ENCODE assay signal across 8 mouse cellular contexts in genomic region chr8:117498915-117499540, GRCm38 (mm10). TPM values are rescaled to one million over a fixed set of nuclear protein-coding genes. Genes with fewer than 3 reads are reported as not detected.
DNase-seq lines count a peak whose midpoint lies in the region; ATAC-seq and TF ChIP-seq lines count a peak whose summit lies in the region.

No protein-coding gene starts in this region.

- no peak; the same call in 1 of the 2 replicates for ATAC-seq in lung, embryonic 14.5 days (ENCODE audit: insufficient read depth)
- no peak for ATAC-seq in embryonic facial prominence, embryonic 12.5 days (ENCODE audit: insufficient number of reproducible peaks, insufficient read depth, low FRiP score, low TSS enrichment)
- ATAC-seq in limb, embryonic 12.5 days (ENCODE audit: insufficient number of reproducible peaks, insufficient read depth, low FRiP score, low TSS enrichment, low read depth), result peak; percentile 22; the same call in 1 of the 2 replicates

- peak overlapping the region; percentile 59 for H3K4me3 ChIP-seq in lung, embryonic 14.5 days (ENCODE audit: low read depth, low read length)
- H3K4me3 ChIP-seq in embryonic facial prominence, embryonic 12.5 days, result peak overlapping the region; percentile 63
- peak overlapping the region; percentile 61 for H3K4me3 ChIP-seq in limb, embryonic 12.5 days (replicated peaks)
- H3K4me3 ChIP-seq in small intestine, adult 2 months (ENCODE audit: low read depth, low read length), result peak overlapping the region; percentile 90
- H3K4me3 ChIP-seq in cerebellum, adult 2 months (replicated peaks; ENCODE audit: insufficient read depth, low read depth, low read length), result no peak overlapping the region

- H3K27ac ChIP-seq in lung, embryonic 14.5 days (ENCODE audit: low read depth), result no peak overlapping the region
- H3K27ac ChIP-seq in embryonic facial prominence, embryonic 12.5 days, result no peak overlapping the region
- H3K27ac ChIP-seq in limb, embryonic 12.5 days, result no peak overlapping the region
- peak overlapping the region; percentile 40; the same call in 1 of the 2 replicates for H3K27ac ChIP-seq in small intestine, adult 2 months (ENCODE audit: insufficient read depth, low read depth, low read length)
- H3K27ac ChIP-seq in cerebellum, adult 2 months (ENCODE audit: insufficient read depth, low read length), result no peak overlapping the region

- H3K27me3 ChIP-seq in lung, embryonic 14.5 days (ENCODE audit: insufficient read depth, low read length), result peaks cover 25% of the 10 kb centered on the region
- H3K27me3 ChIP-seq in embryonic facial prominence, embryonic 12.5 days, result peaks cover 33% of the 10 kb centered on the region
- H3K27me3 ChIP-seq in limb, embryonic 12.5 days, result peaks cover 46% of the 10 kb centered on the region
- no peaks in the 10 kb centered on the region for H3K27me3 ChIP-seq in small intestine, adult 2 months (ENCODE audit: control insufficient read depth, insufficient read depth, low read length)
- peaks cover 1% of the 10 kb centered on the region; the same call in 1 of the 2 replicates for H3K27me3 ChIP-seq in cerebellum, adult 2 months (ENCODE audit: control insufficient read depth, insufficient read depth, low read length)

- H3K4me1 ChIP-seq in lung, embryonic 14.5 days (ENCODE audit: insufficient read depth), result no peaks in the 10 kb centered on the region
- H3K4me1 ChIP-seq in embryonic facial prominence, embryonic 12.5 days, result peaks cover 14% of the 10 kb centered on the region; the same call in 1 of the 2 replicates
- peaks cover 14% of the 10 kb centered on the region for H3K4me1 ChIP-seq in limb, embryonic 12.5 days (replicated peaks)
- H3K4me1 ChIP-seq in small intestine, adult 2 months (ENCODE audit: control insufficient read depth, insufficient read depth, insufficient read length, low read length), result peaks cover 17% of the 10 kb centered on the region
- H3K4me1 ChIP-seq in cerebellum, adult 2 months (ENCODE audit: control insufficient read depth, insufficient read depth, low read length), result no peaks in the 10 kb centered on the region

- no peak for TF ChIP-seq CTCF in lung, embryonic 14.5 days (IDR thresholded peaks at IDR 0.05; ENCODE audit: low read depth)
- TF ChIP-seq CTCF in small intestine, adult 2 months (IDR thresholded peaks at IDR 0.05; ENCODE audit: extremely low read depth, insufficient read length, insufficient replicate concordance, low read depth, low read length), result no peak
- TF ChIP-seq CTCF in cerebellum, adult 2 months (IDR thresholded peaks at IDR 0.05; ENCODE audit: borderline replicate concordance, insufficient read depth, low read depth, low read length), result no peak

- H3K9me3 ChIP-seq in lung, embryonic 14.5 days (ENCODE audit: low read depth, low read length), result no peaks in the 10 kb centered on the region
- no peaks in the 10 kb centered on the region for H3K9me3 ChIP-seq in embryonic facial prominence, embryonic 12.5 days
- H3K9me3 ChIP-seq in limb, embryonic 12.5 days, result no peaks in the 10 kb centered on the region

- H3K36me3 ChIP-seq in lung, embryonic 14.5 days (ENCODE audit: insufficient read depth), result no peaks in the 10 kb centered on the region
- H3K36me3 ChIP-seq in embryonic facial prominence, embryonic 12.5 days, result no peaks in the 10 kb centered on the region
- no peaks in the 10 kb centered on the region for H3K36me3 ChIP-seq in limb, embryonic 12.5 days
- no peaks in the 10 kb centered on the region for H3K36me3 ChIP-seq in small intestine, adult 2 months (ENCODE audit: control insufficient read depth, insufficient read depth, low read length)

- DNase-seq in lung, embryonic 14.5 days, result no peak
- no peak for DNase-seq in lung, adult 18-20 months
- no peak for DNase-seq in cerebellum, adult 2 months
- no peak for DNase-seq in ovary, adult 18-20 months (ENCODE audit: low spot score)
- DNase-seq in frontal cortex, postnatal 14 days (ENCODE audit: low spot score in 2 of 2), result no peak

- peak overlapping the region; percentile 58; the same call in 1 of the 2 replicates for H3K9ac ChIP-seq in lung, embryonic 14.5 days
- 0 out of 2 replicates have a peak overlapping the region, but pooled peaks have one; percentile 44 for H3K9ac ChIP-seq in embryonic facial prominence, embryonic 12.5 days
- peak overlapping the region; percentile 64; the same call in 1 of the 2 replicates for H3K9ac ChIP-seq in limb, embryonic 12.5 days (replicated peaks)

- TF ChIP-seq POLR2A in small intestine, adult 2 months (IDR thresholded peaks at IDR 0.05; ENCODE audit: low read depth, low read length), result peak; percentile 9; the same call in 1 of the 2 replicates
- TF ChIP-seq POLR2A in cerebellum, adult 2 months (IDR thresholded peaks at IDR 0.05; ENCODE audit: borderline replicate concordance, insufficient read depth, low read length), result no peak

- H3K4me2 ChIP-seq in lung, embryonic 14.5 days, result peak overlapping the region; percentile 99
- H3K4me2 ChIP-seq in embryonic facial prominence, embryonic 12.5 days (replicated peaks), result peak overlapping the region; percentile 100
- peak overlapping the region; percentile 100 for H3K4me2 ChIP-seq in limb, embryonic 12.5 days

- WGBS in lung, embryonic 14.5 days, result 11% methylated on average over 20 of the region's 20 CpGs
- WGBS in embryonic facial prominence, embryonic 12.5 days, result 4% methylated on average over 20 of the region's 20 CpGs
- 5% methylated on average over 20 of the region's 20 CpGs for WGBS in limb, embryonic 12.5 days
- 32% methylated on average over 20 of the region's 20 CpGs for WGBS in small intestine, adult 2 months
- WGBS in cerebellum, adult 2 months, result 22% methylated on average over 20 of the region's 20 CpGs

RNA-seq across cellular contexts. Expression of gene Plcg2, which starts 0.9 kb away (rescaled TPM):
- 3.2 and 4.2 TPM in 2 replicates for polyA plus RNA-seq in lung, embryonic 14.5 days (2014; fragmentation: Nextera tagmentation; extraction: Ambion mirVana)
- polyA plus RNA-seq in embryonic facial prominence, embryonic 12.5 days (2016; fragmentation: Nextera tagmentation; extraction: Ambion mirVana), result 2.4 and 2.8 TPM in 2 replicates
- polyA plus RNA-seq in limb, embryonic 12.5 days (2016; fragmentation: Nextera tagmentation; extraction: Ambion mirVana), result 2.4 and 2.6 TPM in 2 replicates
- 8.1 and 14.6 TPM in 2 replicates for polyA plus RNA-seq in small intestine, adult 2 months (2012; rRNA removed)
- 2.1 and 2.4 TPM in 2 replicates for polyA plus RNA-seq in cerebellum, adult 2 months (2012; rRNA removed)
